Mouse (Mus musculus) midbrain, embryonic 16.5 days (tissue): ENCODE results near the gene BC048403. TPM values are rescaled to one million over a fixed set of nuclear protein-coding genes. Genes with fewer than 3 reads are reported as not detected.

Experiments
- ATAC-seq: fragments of 200-750 bp; cut with Nextera tagmentation; 2 replicates; pipeline ENCODE4 v1.8.0; 2017; ENCODE audit warnings: moderate TSS enrichment
- H3K27ac ChIP-seq: fragments of 300-500 bp; sonication (generic); 2 replicates; pipeline ENCODE4 v1.5.1; 2014; ENCODE audit warnings: mild to moderate bottlenecking, low read length, mixed read lengths
- H3K27me3 ChIP-seq: fragments of 300-500 bp; sonication (generic); 2 replicates; pipeline ENCODE4 v1.6.1; 2014; ENCODE audit warnings: low read depth, low read length, mixed read lengths; ENCODE audit not compliant: control insufficient read depth, insufficient read depth
- H3K36me3 ChIP-seq: fragments of 300-500 bp; sonication (generic); 2 replicates; pipeline ENCODE4 v1.6.1; 2014; ENCODE audit warnings: mild to moderate bottlenecking, low read length, moderate library complexity, mixed read lengths; ENCODE audit not compliant: control insufficient read depth, insufficient read depth
- H3K4me1 ChIP-seq: fragments of 300-500 bp; sonication (generic); 2 replicates; pipeline ENCODE4 v1.6.1; 2014; ENCODE audit warnings: mild to moderate bottlenecking, low read length, mixed read lengths; ENCODE audit not compliant: control insufficient read depth, insufficient read depth
- H3K4me2 ChIP-seq: fragments of 300-500 bp; sonication (generic); 2 replicates; pipeline ENCODE4 v1.6.1; 2014; ENCODE audit warnings: mild to moderate bottlenecking, low read length, mixed read lengths
- H3K4me3 ChIP-seq: fragments of 300-500 bp; sonication (generic); 2 replicates; pipeline ENCODE4 v1.5.1; 2014; ENCODE audit warnings: low read depth, mild to moderate bottlenecking, low read length, moderate library complexity, mixed read lengths
- H3K9ac ChIP-seq: fragments of 300-500 bp; sonication (generic); 2 replicates; pipeline ENCODE4 v1.6.1; 2014; ENCODE audit warnings: low read depth, low read length, mixed read lengths
- H3K9me3 ChIP-seq: fragments of 300-500 bp; sonication (generic); replicated peaks from 2 replicates; pipeline ENCODE4 v1.6.1; 2014; ENCODE audit warnings: mild to moderate bottlenecking, low read length, mixed read lengths; ENCODE audit not compliant: control insufficient read depth, poor library complexity, severe bottlenecking
- WGBS: fragments of 180-500 bp; shearing (Covaris S2); extraction: QIAGEN DNeasy Blood & Tissue Kit; methylation state at CpG from one replicate; pipeline ENCODE4 v1.1.7; 2014; 5-methylcytosine and 5-hydroxymethylcytosine counted together
- polyA plus RNA-seq: library from polyadenylated mRNA; unstranded; fragments of >200 nt; fragmentation: Nextera tagmentation; extraction: Ambion mirVana; gene quantifications from 2 replicates; pipeline ENCODE4 v1.2.1, GENCODE M21; 2015

The BC048403 gene
- 2.3 and 2.4 TPM in 2 replicates for polyA plus RNA-seq

GRCm38 (mm10) chr10:121739548-121740505 lies at the start of gene BC048403:
Gene BC048403, plus strand, starts transcription at chr10:121739937.
- Histone ChIP-seq H3K9me3 (no peaks in the 10 kb centered on the region), H3K4me1 (peaks cover 6% of the 10 kb centered on the region), H3K27ac (peak within 1 kb of the TSS; percentile 74), H3K9ac (peak within 1 kb of the TSS; percentile 70), H3K27me3 (no peaks in the 10 kb centered on the region), H3K4me3 (peak within 1 kb of the TSS; percentile 84), H3K4me2 (peak within 1 kb of the TSS; percentile 97), H3K36me3 (no peaks in the 10 kb centered on the region)
- WGBS, result under 1% methylated on average over 65 of the region's 68 CpGs
- ATAC-seq, result peak; percentile 93

- no peak overlapping the region for H3K4me3 ChIP-seq
- H3K27ac ChIP-seq, result no peak overlapping the region
- WGBS, result 48% methylated on average over 18 of the region's 18 CpGs
- no peaks in the 10 kb centered on the region for H3K27me3 ChIP-seq
- H3K9me3 ChIP-seq, result peaks cover 5% of the 10 kb centered on the region; the same call in 1 of the 2 replicates
- no peak for ATAC-seq
- H3K4me2 ChIP-seq, result peak overlapping the region; percentile 12
- H3K9ac ChIP-seq, result no peak overlapping the region
- no peaks in the 10 kb centered on the region for H3K36me3 ChIP-seq
- peaks cover 3% of the 10 kb centered on the region; the same call in 1 of the 2 replicates for H3K4me1 ChIP-seq
These were observed 46.7 kb upstream of the BC048403 start for GRCm38 (mm10) chr10:121692944-121693579.

GRCm38 (mm10) chr10:121694567-121694966 lies 45.2 kb upstream of the BC048403 start:
- H3K27me3 ChIP-seq, result no peaks in the 10 kb centered on the region
- H3K27ac ChIP-seq, result no peak overlapping the region
- 78% methylated on average over 11 of the region's 11 CpGs for WGBS
- H3K4me1 ChIP-seq, result peaks cover 2% of the 10 kb centered on the region; the same call in 1 of the 2 replicates
- H3K9me3 ChIP-seq, result peaks cover 5% of the 10 kb centered on the region; the same call in 1 of the 2 replicates
- H3K4me2 ChIP-seq, result no peak overlapping the region
- H3K4me3 ChIP-seq, result no peak overlapping the region
- no peak for ATAC-seq
- H3K36me3 ChIP-seq, result no peaks in the 10 kb centered on the region
- no peak overlapping the region for H3K9ac ChIP-seq

- Histone ChIP-seq H3K4me1 (no peaks in the 10 kb centered on the region), H3K9ac (no peak overlapping the region), H3K4me2 (no peak overlapping the region), H3K27ac (no peak overlapping the region), H3K27me3 (no peaks in the 10 kb centered on the region), H3K4me3 (no peak overlapping the region), H3K9me3 (peaks cover 5% of the 10 kb centered on the region; the same call in 1 of the 2 replicates), H3K36me3 (no peaks in the 10 kb centered on the region)
- WGBS, result 59% methylated on average over 11 of the region's 11 CpGs
- ATAC-seq, result 0 out of 2 replicates have a peak, but pooled peaks have one; percentile 36
These were observed 38.2 kb upstream of the BC048403 start for GRCm38 (mm10) chr10:121701296-121702248.

GRCm38 (mm10) chr10:121703619-121704018 lies 36.1 kb upstream of the BC048403 start:
- Histone ChIP-seq H3K4me3 (no peak overlapping the region), H3K4me2 (no peak overlapping the region), H3K9ac (no peak overlapping the region), H3K4me1 (no peaks in the 10 kb centered on the region), H3K36me3 (no peaks in the 10 kb centered on the region), H3K27me3 (no peaks in the 10 kb centered on the region), H3K9me3 (no peaks in the 10 kb centered on the region), H3K27ac (no peak overlapping the region)
- ATAC-seq, result no peak
- WGBS, result 86% methylated on average over 6 of the region's 6 CpGs

GRCm38 (mm10) chr10:121704871-121705270 lies 34.9 kb upstream of the BC048403 start:
- H3K9me3 ChIP-seq, result no peaks in the 10 kb centered on the region
- H3K4me3 ChIP-seq, result no peak overlapping the region
- H3K27me3 ChIP-seq, result no peaks in the 10 kb centered on the region
- ATAC-seq, result no peak
- no peak overlapping the region for H3K4me2 ChIP-seq
- H3K36me3 ChIP-seq, result no peaks in the 10 kb centered on the region
- no peak overlapping the region for H3K9ac ChIP-seq
- H3K27ac ChIP-seq, result no peak overlapping the region
- no peaks in the 10 kb centered on the region for H3K4me1 ChIP-seq
- WGBS, result 92% methylated on average over 6 of the region's 6 CpGs

GRCm38 (mm10) chr10:121705399-121706163 lies 34.2 kb upstream of the BC048403 start:
- ATAC-seq, result no peak
- 87% methylated on average over 15 of the region's 15 CpGs for WGBS
- no peaks in the 10 kb centered on the region for H3K4me1 ChIP-seq

GRCm38 (mm10) chr10:121716862-121717261 lies 22.9 kb upstream of the BC048403 start:
- H3K4me3 ChIP-seq, result no peak overlapping the region
- H3K27me3 ChIP-seq, result no peaks in the 10 kb centered on the region
- H3K9ac ChIP-seq, result no peak overlapping the region
- no peaks in the 10 kb centered on the region for H3K4me1 ChIP-seq
- H3K4me2 ChIP-seq, result no peak overlapping the region
- H3K9me3 ChIP-seq, result peaks cover 3% of the 10 kb centered on the region
- no peak overlapping the region for H3K27ac ChIP-seq
- H3K36me3 ChIP-seq, result no peaks in the 10 kb centered on the region
- ATAC-seq, result no peak

More at GRCm38 (mm10) chr10:121705399-121706163, 34.2 kb upstream of the BC048403 start:
- Histone ChIP-seq H3K27ac (no peak overlapping the region), H3K4me2 (no peak overlapping the region), H3K27me3 (no peaks in the 10 kb centered on the region), H3K9ac (no peak overlapping the region), H3K4me3 (no peak overlapping the region), H3K36me3 (no peaks in the 10 kb centered on the region), H3K9me3 (no peaks in the 10 kb centered on the region)
